Mouse (Mus musculus): ENCODE measurements at regions not wholly inside any gene's neighbourhood (a gene's known extent, or its start where the extent isn't known, plus 50 kb on each side); places are given as distances from the start of the nearest gene placed in this dataset.

DNA sequence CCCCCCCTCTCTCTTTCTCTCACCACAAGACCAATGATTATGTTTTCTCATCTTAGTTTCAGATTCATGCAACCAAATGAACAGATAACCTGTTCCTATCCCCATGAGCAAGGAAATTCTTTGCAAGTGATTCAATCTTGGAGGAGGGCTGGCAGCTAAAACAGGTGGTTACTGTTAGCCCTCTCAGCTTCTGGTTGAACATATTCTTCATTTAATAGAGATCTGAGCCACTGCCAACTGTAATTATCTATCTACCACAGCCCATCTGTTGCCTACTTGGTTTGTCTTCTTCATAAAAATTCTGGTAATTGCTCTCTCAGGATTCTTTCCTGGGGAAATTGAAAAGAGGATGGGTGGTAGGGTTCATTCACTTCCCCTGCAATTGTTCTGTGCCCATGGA lies 204.4 kb upstream of the Zfp352 start:
- no peak for TF ChIP-seq CTCF (IDR thresholded peaks at IDR 0.05; ENCODE audit: low read depth)
- no peak for TF ChIP-seq EP300 (IDR thresholded peaks at IDR 0.05; ENCODE audit: low read depth)
